Mouse (Mus musculus) layer of hippocampus, adult 9-11 months (tissue): ENCODE measurements around the gene Mbnl2.

Experiments used
- DNase-seq: peaks from one replicate; pipeline ENCODE4 v3.0.0; 2022

Mbnl2 gene

DNA sequence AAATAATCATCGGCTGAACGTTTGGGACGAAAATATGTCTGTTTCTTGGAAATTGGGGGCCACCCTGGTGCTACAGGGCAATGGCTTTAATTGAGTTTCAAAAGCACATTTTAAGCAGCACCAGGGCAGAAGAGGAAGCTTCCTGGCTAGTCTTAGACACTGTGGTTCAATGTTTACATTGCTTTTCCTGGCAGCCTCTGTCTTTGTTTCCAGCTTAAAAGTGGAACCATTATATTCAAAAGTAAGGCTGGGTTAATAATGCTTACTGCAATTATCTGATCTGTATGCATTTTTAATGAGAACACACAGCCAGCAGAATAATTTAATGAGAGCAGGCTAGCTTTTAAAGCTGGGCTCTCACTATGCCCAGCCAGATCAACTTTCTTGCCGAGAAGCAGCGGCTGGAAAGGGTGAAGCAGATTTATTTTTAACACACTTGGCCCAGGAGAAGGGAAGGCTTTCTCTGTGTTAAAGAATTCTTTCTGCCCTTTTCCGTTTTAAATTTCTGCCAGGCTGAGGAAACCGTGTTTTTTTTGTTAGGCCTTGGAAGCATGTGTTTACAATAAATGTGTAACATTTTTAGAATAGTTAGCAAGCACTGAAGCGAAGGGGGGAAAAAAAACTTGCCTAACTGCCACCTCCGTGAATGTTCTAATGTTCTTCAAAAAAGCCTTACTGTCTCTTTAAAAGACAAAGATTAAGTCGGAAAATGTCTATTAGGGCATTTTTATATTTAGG, 1.0 kb downstream of the Mbnl2 start:
- no peak for DNase-seq

DNA sequence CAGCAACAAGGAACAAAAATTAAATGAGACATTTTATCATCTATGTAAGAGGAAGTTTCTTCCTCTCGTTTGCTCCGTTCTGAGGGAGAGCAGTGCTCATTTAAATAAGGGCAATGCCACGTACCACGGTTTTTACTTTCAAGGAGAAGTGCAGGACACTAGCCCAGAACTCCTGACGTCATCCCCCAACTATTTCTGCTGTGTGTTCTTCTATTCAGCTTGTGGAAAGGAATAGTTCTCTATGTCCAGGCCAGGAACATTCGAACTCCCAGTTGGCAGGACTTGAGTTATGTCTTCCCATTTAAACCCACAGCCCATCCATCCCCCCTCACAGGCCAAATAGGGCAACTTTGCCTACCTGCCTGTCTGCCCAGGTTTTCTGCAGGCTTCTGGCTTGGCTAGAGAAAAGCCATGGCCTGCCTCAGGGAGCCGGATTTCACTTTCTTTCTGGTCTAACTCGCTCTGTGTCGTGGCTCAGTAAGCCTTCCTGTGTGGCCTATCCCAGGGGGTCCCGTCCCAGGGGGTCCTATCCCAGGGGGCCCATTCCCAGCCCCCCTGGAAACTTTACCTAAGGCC, 1.7 kb downstream of the Mbnl2 start:
- peak; percentile 68 for DNase-seq

DNA sequence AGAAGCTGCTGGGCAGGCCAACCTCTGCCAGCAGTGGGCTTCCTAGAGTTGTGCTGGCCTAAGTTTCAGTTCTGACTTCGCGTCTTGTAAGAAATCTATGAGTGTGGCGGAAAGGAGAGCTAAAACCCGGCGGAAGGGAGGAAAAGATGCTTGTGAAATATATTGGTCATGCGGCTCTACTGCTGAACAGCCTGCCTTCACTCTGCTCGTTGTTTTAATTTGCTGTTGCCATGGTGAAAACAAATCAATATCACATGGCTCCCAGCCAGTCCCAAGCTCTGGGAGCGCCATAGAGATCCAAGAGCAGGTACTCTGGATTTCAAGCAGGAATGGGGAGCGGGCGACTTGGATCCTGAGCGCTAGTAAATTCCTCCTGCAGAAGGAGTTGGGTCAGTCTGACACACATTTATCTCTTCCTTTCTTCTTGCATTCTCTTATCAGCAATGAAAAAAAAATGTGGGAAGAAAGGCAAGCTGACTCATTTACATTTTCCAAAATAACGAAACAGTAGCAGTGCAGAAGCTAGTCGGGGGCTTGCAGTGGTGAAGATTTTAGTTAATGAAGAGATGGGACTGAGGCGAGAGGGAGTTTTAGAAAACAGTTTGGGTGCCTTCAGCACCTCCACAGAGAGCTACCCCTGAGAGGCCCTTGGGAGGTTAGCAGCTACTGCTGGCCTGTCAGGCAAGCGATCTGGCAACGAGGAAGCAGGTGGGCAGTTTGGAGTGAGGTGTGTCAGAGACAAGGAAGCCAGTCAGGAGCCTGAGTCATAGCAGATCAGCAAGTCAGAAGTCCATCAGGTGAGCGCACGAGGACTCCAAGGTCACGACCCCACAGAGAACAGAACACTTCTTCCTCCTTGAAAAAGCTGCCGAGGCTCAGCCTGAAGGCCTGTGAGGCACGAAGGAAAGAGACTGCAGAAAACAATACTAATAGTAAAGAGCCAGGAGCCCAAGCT, 3.1 kb downstream of the Mbnl2 start:
- DNase-seq, result peak; percentile 76

GRCm38 (mm10) chr14:120280136-120280535, 4.7 kb downstream of the Mbnl2 start:
- DNase-seq, result no peak

DNA sequence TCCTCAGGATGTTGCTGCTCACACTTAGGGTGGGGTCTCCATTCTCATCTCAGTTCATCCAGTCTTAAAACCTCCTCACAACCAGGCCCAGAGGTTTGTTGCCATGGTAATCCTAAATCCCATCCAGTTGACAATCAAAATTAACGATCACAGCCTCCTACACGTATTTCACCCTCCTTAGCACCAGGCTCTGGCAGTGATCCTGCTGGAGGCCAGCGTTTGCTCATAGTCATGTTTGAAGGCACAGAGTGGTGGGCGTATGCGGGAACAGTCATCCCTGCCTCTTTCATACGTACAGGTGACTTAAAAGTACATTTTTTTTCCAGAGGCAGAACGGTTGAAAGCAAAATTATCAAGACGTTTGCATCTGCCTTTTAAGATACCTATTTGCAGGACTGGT, 8.3 kb downstream of the Mbnl2 start:
- peak; percentile 75 for DNase-seq

- no peak for DNase-seq
Observed at GRCm38 (mm10) chr14:120284504-120284903, 9.0 kb downstream of the Mbnl2 start.

GRCm38 (mm10) chr14:120287121-120287986, 11.9 kb downstream of the Mbnl2 start:
- no peak for DNase-seq

DNA sequence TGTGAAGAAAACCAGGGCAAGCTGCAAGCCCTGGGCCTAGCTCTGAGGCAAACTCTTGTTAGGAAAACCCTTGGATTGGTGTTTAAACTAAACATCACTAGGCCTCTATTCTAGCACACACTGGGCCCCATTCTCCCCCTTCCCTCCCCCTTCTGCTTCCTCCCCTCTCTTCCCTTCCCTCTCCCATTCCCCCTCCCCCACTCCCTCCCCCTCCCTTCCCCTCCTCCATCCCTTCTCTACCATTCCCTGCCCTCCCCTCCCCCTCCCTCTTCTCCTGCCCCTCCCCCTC, 12.5 kb downstream of the Mbnl2 start:
- no peak for DNase-seq

GRCm38 (mm10) chr14:120288378-120289002, 13.0 kb downstream of the Mbnl2 start:
- no peak for DNase-seq

- DNase-seq, result no peak
Observed at GRCm38 (mm10) chr14:120289065-120289464, 13.6 kb downstream of the Mbnl2 start.

- no peak for DNase-seq
Observed at GRCm38 (mm10) chr14:120289528-120289927, 14.1 kb downstream of the Mbnl2 start.

GRCm38 (mm10) chr14:120291226-120291757, 15.8 kb downstream of the Mbnl2 start:
- no peak for DNase-seq

DNA sequence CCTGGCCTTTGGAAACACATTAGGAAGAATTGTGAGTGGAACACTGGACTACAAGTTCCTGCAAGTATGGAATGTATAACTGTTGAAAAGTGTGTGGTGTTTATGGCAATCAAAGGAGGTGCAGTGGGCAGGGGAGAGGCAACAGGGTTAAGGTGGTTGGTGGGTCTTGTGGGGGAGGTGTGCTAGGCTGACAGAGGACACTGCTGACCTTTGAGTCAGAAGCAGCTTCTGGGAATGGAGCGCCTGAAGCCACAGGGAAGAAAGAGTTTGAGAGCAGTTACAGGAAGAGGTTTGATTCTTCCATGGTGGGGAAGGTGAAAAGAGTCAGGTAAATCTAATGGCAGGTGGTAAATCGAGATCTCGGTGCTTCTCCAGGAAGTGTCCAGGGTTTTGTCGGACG, 16.7 kb downstream of the Mbnl2 start:
- DNase-seq, result no peak

DNA sequence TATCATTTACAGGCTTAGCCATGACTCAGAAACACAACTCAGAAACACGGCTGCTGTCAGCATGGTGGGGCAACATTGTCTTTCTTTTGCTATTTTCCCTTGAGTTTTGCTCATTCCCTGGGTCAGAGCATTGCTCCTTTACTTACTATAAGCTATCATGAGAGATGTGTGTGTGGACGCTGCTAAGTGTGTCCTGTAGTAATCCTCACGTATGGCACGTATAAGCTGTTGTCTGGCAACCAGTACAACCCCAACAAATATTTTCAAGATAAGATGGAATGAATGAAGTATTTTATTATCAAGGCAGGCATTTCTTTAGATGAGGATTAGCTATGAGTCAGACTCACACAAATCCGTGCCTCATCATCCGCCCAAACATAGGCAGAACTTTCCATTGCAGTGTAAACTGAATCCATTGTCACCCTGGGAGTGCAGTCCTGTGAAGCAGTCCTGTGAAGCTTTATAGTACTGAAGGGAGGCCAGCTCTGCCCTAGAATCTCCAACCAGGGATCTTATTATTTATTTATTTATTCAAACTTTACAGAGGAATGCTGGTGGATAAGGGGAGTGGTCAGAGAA, 17.2 kb downstream of the Mbnl2 start:
- no peak for DNase-seq

GRCm38 (mm10) chr14:120294480-120294879, 19.0 kb downstream of the Mbnl2 start:
- no peak for DNase-seq

DNA sequence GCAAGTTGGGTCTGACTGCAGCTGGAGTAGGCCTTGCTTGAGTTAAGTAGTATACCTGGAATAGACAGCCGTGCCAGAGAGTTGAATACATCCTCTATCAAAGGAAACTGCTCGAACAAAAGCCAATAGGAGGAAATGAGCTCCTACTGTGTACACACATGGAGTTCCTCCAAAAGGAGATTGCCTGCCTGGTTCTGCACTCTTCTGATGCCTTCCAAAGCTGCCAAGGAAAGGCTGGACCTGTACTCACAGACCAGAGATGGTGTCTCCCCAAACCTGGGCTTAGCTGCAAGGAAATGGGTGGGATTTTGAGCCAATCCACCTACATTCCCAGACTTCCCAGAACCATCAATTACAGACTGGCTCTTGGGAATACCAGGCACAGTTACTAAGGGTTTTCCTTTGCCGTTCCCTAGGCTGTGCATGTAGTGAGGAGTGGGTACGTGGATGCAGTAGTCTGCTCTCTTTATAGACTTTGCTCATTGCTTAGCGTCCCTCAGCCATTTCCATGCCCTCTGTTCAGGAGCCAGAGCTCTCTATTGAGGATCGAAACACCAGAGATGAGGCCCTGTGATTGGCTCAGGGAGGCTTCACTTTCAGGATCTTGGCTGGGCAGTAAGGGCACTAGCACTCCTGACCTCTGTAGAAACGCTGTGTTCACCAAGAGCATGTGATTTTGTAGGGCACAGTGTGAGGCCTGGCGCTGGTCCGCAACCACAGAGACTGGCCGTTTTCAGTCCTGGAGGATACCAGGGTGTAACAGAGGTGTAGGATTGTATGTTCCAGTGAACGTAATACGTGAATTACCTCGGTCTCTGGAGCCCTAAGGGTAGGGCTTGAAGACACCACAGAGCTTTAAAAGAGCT, 20.1 kb downstream of the Mbnl2 start:
- DNase-seq, result no peak

GRCm38 (mm10) chr14:120296231-120297006, 20.9 kb downstream of the Mbnl2 start:
- DNase-seq, result no peak

DNA sequence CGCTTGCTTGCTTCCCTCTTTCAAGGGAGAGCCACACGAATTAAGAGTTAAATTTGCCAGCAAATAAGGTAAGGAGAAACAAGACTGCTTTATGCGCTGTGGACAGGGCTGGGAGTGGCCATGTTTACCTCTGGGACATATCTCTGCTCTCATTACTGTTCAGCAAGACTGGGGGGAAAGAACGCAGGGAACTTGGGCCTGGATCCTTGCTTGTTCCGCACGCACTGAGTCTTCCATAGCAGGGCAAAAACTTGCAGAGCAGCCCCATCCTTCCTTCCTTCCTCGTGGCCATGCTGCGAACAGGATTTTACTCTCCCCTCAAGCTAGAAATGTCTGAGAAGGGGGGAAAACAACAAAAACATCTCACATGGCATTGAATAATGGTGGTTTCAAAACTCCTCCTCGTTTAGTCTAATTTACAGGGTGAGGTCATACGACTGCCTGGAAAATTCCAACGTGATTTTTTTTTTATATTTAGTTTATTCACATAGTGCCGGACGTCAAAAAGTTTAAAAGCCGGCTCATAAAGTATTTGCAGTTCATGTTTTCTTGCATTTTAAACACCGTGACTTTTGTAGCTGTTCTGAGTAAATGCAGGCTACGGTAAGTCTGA, 21.8 kb downstream of the Mbnl2 start:
- no peak for DNase-seq

- no peak for DNase-seq
Observed at GRCm38 (mm10) chr14:120297833-120298232, 22.4 kb downstream of the Mbnl2 start.
